Mouse (Mus musculus) lung, adult 2 months (tissue): ENCODE measurements around the gene Dazap1. TPM values are rescaled to one million over a fixed set of nuclear protein-coding genes. Genes with fewer than 3 reads are reported as not detected.
A peak's percentile ranks its signal among the peaks of the same experiment; 100 is the strongest.

Source experiments
- DNase-seq: peaks from one replicate; pipeline ENCODE4 v3.0.0; 2022
- H3K4me1 ChIP-seq: fragments of 200-500 bp; 2 replicates; pipeline ENCODE4 v1.6.1; 2011; ENCODE audit warnings: low read length; ENCODE audit not compliant: control insufficient read depth, insufficient read depth
- H3K4me3 ChIP-seq: fragments of 200-500 bp; replicated peaks from 2 replicates; pipeline ENCODE3; 2011; ENCODE audit warnings: low read depth, mild to moderate bottlenecking, control low read depth, low read length; ENCODE audit errors: extremely low read depth
- CTCF ChIP-seq: fragments of 200-500 bp; IDR thresholded peaks from 2 replicates; pipeline ENCODE4 v1.5.1; 2011; ENCODE audit warnings: mild to moderate bottlenecking, low read length, control low read depth; ENCODE audit not compliant: insufficient read depth
- POLR2A ChIP-seq: fragments of 200-500 bp; IDR thresholded peaks from 2 replicates; pipeline ENCODE4 v1.6.1; 2011; ENCODE audit warnings: low read depth, mild to moderate bottlenecking, control low read depth, low read length, borderline replicate concordance; ENCODE audit errors: extremely low read depth
- WGBS: fragments of 180-500 bp; shearing (Covaris S2); methylation state at CpG from one replicate; pipeline ENCODE4 v1.1.7; 2018; 5-methylcytosine and 5-hydroxymethylcytosine counted together
- polyA plus RNA-seq: library from polyadenylated mRNA; depleted of rRNA; stranded (reverse); fragments of >200 nt; gene quantifications from 2 replicates; pipeline ENCODE4 v1.2.3, GENCODE M21; 2012

Gene Dazap1
- polyA plus RNA-seq, 1 experiment = 65.9 TPM

DNA sequence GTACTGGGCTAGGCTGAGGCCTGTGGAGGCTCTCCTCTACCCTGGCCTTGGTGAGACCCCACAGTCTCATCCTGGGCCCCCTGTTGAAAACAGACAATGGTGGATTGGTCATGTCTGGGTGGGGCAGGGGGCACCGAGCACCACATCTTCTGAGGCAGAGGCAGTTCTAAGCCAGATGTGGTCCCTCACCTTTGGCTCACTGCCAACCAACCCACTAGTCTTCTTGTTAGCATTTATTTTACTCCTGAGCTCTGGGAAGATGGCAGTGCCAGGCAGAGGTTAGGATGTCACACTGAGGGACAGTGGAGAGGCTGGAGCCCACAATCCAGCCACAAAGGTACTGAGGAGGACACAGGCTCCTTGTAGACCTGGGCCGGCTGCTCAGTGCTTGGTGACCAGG is 3.4 kb upstream of the Dazap1 start:
- TF ChIP-seq POLR2A (no peak), CTCF (no peak)
- H3K4me3 ChIP-seq = no peak overlapping the region
- H3K4me1 ChIP-seq = peaks cover 7% of the 10 kb centered on the region; the same call in 1 of the 2 replicates
- DNase-seq = no peak
- 84% methylated on average over 2 of the region's 2 CpGs for WGBS

DNA sequence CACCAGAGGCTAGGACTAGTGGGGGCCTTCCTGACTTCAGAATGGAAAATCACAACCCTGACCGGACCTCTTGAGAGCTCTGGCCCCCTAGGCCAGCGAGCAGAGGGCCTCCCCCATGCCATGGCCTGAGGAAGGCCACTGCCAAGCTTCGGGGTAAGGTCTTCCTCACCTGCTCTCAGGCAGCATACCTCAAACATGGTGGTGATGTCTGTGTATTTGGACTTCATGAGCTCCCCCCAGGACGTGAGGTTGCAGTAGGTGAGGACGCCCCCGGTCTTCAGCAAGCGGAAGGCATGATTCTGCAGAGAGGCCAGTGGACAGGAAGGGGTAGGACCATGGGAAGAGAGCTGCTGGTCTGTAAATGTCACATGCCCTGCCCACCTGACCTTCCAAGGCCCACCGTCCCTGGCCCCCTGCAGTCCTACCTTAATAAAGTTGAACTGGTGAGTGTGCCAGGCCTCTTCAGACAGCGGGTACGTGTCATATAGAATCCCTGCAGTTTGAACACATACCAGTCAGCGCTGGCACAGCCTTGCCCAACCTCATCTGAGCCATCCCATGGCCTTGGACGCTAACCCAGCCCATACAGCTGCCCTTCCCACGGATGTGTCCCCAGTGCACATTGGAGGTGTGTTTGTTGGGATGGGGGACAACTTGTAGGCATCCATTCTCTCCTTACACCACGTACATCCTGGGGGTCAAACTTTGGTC is 2.4 kb upstream of the Dazap1 start:
- no peak for DNase-seq
- Histone ChIP-seq H3K4me3 (no peak overlapping the region), H3K4me1 (peaks cover 7% of the 10 kb centered on the region; the same call in 1 of the 2 replicates)
- 90% methylated on average over 14 of the region's 14 CpGs for WGBS
- no peak for TF ChIP-seq CTCF
- no peak for TF ChIP-seq POLR2A

DNA sequence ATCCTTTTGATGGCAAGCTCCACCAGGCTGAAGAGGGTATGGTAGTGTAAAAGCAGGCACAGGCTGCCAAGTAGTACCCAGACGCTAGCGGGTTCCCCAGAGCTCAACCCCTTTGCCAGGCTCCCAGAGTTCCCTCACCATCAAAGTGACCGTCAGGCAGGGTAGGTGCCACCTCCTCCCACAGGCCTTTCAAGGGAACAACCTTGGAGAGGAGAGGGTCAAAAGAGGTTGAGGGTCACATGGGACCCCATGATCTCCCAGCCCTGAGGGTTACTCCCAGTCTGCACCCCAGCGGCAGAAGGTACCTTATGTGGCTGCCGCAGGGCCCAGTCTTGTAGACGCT is 1.9 kb upstream of the Dazap1 start:
- no peak overlapping the region for H3K4me3 ChIP-seq
- 80% methylated on average over 6 of the region's 6 CpGs for WGBS

DNA sequence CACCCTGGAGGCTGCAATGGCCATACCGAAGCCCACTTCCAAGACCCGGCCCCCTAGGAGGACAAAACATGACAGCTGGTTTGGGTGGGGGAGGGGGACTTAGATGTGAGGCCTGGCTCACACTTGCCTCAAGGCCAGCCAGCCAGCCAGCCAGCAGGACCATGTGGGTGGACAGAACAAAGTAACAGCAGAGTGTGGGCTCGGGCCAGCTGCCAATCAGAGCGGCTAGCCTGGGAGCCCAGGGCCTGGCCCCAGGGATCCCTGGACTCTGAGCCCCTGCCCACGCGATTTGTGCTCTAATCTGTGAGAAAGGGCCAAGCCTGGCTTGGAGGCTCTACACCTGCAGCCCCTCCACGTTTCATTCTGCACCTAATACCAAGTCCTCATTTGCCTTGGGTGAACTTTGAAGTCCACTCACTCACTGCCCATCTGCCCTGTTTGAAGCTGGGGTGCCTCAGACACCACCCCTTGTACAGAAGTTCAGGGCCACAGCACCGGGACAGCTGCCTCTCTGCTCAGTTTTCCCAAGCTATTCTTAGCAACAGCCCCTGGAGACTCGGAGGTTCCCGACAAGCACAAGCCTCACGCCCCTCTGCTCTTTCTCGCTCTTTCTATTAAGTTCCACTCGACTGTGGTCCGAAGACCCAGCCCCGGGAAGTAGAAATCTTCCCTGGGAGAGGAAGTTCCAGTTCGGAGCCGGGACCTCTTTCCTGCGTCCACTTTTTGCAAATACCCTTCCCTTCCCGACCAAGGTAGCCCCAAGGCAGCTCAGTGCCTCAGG is 1.2 kb upstream of the Dazap1 start:
- Histone ChIP-seq H3K4me1 (peaks cover 7% of the 10 kb centered on the region; the same call in 1 of the 2 replicates), H3K4me3 (peak overlapping the region; percentile 61)
- 11% methylated on average over 19 of the region's 19 CpGs for WGBS
- TF ChIP-seq CTCF (no peak), POLR2A (no peak)
- DNase-seq = no peak

More for the DNA sequence above, 1.9 kb upstream of the Dazap1 start:
- TF ChIP-seq CTCF (no peak), POLR2A (no peak)
- peaks cover 7% of the 10 kb centered on the region; the same call in 1 of the 2 replicates for H3K4me1 ChIP-seq
- no peak for DNase-seq

DNA sequence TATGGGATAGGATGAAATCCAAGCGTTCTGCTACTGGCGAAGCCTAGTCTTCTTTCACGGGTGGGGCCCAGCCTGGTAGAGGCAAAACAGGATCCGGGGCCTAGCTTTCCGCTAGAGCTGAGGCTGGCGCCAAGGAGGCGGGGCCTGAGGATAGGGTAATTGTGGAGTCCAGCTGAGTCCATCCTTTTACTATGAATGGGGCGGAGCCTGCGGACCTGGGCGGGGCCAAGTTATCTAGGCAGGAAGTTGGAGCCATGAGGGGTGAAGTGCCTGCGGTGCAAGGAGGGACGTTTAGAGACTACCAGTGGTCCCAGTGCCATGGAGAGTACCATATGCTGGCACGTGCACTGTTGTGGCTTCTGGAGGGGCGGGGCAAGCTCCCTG is 291 bp downstream of the Dazap1 start:
- peaks cover 7% of the 10 kb centered on the region for H3K4me1 ChIP-seq
- DNase-seq = peak; percentile 97
- peak overlapping the region; percentile 76 for H3K4me3 ChIP-seq
- TF ChIP-seq POLR2A (peak; percentile 64; the same call in 1 of the 2 replicates), CTCF (no peak)
- under 1% methylated on average over 14 of the region's 14 CpGs for WGBS

DNA sequence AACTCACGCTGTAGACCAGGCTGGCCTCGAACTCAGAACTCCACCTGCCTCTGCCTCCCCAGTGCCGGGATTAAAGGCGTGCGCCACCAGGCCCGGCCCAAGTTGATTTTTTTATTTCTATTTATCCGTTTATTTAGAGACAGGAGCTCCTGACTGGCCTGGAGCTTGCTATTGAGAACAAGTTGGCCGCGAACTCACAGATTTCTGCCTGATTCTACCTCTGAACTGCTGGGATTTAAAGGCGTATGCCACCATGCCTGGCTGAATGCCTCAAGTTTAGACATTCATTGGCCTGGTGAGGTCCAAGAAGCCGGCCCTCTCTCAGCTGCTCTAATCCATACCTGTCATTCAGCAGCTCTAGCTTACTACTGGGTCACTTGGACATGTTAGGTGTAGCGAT is 883 bp downstream of the Dazap1 start:
- TF ChIP-seq CTCF = no peak
- no peak for TF ChIP-seq POLR2A
- no peak for DNase-seq
- no peak overlapping the region for H3K4me3 ChIP-seq
- H3K4me1 ChIP-seq = peaks cover 7% of the 10 kb centered on the region
- WGBS = 73% methylated on average over 12 of the region's 12 CpGs

DNA sequence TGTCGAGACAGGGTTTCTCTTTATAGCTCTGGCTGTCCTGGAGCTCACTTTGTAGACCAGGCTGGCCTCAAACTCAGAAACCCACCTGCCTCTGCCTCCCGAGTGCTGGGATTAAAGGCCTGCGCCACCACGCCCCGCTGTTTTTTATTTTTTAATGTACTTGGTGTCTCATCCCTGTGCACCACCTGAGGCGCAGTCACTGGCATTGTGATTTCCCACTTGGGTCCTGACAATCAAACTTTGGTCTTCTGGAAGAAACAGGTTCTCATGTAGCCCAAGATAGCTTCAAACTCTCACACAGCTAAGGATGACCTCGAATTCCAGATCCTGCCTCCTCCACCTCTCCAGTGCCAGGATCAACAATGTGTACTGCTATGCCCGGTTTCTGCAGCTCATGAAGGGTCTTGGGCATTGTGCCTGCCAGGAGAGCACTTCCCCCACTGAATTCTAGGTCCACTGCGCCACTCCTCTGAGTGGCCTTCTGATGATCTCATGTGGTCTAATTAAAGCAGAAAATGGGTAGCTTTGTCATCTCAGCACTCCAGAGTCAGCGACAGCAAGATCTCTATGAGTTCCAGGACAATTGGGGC is 1.6 kb downstream of the Dazap1 start:
- 88% methylated on average over 10 of the region's 10 CpGs for WGBS
- TF ChIP-seq CTCF (no peak), POLR2A (no peak)
- DNase-seq = no peak
- Histone ChIP-seq H3K4me1 (peaks cover 10% of the 10 kb centered on the region), H3K4me3 (no peak overlapping the region)

DNA sequence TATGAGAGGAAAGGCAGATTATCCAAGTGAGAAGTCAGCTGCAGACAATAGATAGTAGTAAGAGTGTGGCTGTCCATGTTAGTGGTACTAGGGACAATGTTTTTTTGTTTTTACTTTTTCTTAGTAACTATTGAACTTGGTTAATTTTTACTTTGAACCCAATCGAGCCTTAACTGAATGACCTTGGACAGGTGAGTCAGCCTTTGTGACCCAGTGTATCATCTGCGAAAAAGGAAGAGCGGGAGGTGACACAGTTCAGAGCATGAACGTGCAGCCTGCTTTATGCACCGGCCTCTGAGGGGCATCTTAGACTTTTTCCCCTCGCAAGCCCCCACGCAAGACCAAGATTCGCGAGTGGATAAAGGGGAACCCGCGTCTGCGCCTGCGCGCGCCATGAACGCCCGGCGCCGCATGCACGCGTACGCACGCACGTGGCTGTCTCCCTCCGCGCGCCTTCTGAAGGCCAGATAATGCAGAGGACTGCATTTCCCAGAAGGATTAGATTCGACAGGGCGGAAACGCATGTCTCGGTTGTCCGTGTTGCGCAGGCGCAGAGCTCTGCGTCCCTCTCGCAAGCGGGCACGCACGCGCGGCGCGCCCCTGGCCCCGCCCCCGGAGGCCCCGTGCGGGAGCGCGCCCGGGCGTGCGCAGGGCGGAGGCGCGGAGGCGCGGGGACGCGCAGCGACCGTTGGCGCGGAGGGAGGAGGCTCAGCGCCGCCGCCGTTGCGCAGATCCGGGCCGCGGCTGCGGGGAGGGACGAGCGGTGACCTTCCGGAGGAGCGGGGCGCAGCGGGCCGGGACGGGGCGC is 3.3 kb downstream of the Dazap1 start:
- Histone ChIP-seq H3K4me1 (peaks cover 12% of the 10 kb centered on the region), H3K4me3 (peak overlapping the region; percentile 76)
- TF ChIP-seq CTCF (no peak), POLR2A (peak; percentile 67)
- 1% methylated on average over 80 of the region's 81 CpGs for WGBS
- DNase-seq = peak; percentile 95

DNA sequence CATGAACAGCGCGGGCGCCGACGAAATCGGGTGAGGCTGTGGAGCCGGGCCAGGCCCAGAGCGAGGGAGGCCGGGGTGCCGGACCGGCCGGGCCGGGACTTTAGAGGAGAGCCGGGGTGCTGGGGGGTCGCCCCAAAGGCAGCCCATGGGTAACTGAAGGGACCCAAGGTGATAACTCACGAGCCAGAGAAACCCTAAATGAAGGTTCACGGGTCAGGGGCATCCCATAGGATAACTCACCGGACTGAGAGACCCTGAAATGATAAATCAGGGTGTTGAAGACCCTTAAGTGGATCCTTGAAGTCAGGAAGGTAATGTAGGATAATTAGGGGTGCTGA is 3.8 kb downstream of the Dazap1 start:
- under 1% methylated on average over 18 of the region's 18 CpGs for whole genome bisulfite sequencing
- no peak for DNase-seq
- H3K4me3 ChIP-seq = peak overlapping the region; percentile 76
- TF ChIP-seq POLR2A (no peak), CTCF (no peak)
- H3K4me1 ChIP-seq = peaks cover 11% of the 10 kb centered on the region
